Mouse (Mus musculus) CH12.LX (cell line): ENCODE measurements around the gene Rab42. TPM values are rescaled to one million over a fixed set of nuclear protein-coding genes. Genes with fewer than 3 reads are reported as not detected.

Experiments
- DNase-seq: peaks from one replicate; pipeline ENCODE4 v3.0.0-alpha.2; 2013; ENCODE audit errors: extremely low read depth
- H3K27ac ChIP-seq: 2 replicates; pipeline ENCODE4 v1.5.1; 2012; ENCODE audit warnings: low read depth, mild to moderate bottlenecking, control low read depth, moderate library complexity; ENCODE audit not compliant: insufficient read depth
- H3K27me3 ChIP-seq: replicated peaks from 2 replicates; pipeline ENCODE3; 2012; ENCODE audit warnings: inconsistent platforms
- H3K36me3 ChIP-seq, 2 experiments: replicated peaks in 1 of 2; 2 replicates each; pipeline versions ENCODE3 to v1.6.1; 2012; ENCODE audit warnings: inconsistent platforms in 1 of 2, low read length in 1 of 2, mild to moderate bottlenecking in 1 of 2, mixed read lengths in 1 of 2, moderate library complexity in 1 of 2; ENCODE audit not compliant: control insufficient read depth in 1 of 2, insufficient read depth in 1 of 2
- H3K4me1 ChIP-seq, 2 experiments: 2 replicates each; pipeline ENCODE4 v1.6.1; 2012; ENCODE audit warnings: inconsistent platforms in 1 of 2, moderate library complexity in 1 of 2; ENCODE audit not compliant: insufficient read depth in 2 of 2, control insufficient read depth in 1 of 2
- H3K4me2 ChIP-seq: 2 replicates; pipeline ENCODE4 v1.6.1; 2012; ENCODE audit warnings: low read depth, mild to moderate bottlenecking, control low read depth; ENCODE audit not compliant: poor library complexity, insufficient read depth, severe bottlenecking
- H3K4me3 ChIP-seq, 3 experiments: fragments of 150-350 bp in 1 of 3; sonication (generic) in 1 of 3; replicated peaks in 1 of 3; 2 replicates each; pipeline versions ENCODE3 to v1.5.1; 2011 to 2012; ENCODE audit warnings: low read depth in 2 of 3, low read length in 2 of 3, mild to moderate bottlenecking in 2 of 3, moderate library complexity in 2 of 3, control low read depth in 1 of 3, improper control_type of control experiment in 1 of 3, inconsistent platforms in 1 of 3, mixed read lengths in 1 of 3; ENCODE audit not compliant: poor library complexity in 1 of 3
- H3K79me2 ChIP-seq: replicated peaks from 2 replicates; pipeline ENCODE4 v1.6.1; 2012; ENCODE audit warnings: mild to moderate bottlenecking, moderate library complexity; ENCODE audit not compliant: control insufficient read depth, poor library complexity, insufficient read depth, severe bottlenecking; ENCODE audit errors: extremely low read depth
- H3K9ac ChIP-seq: 2 replicates; pipeline ENCODE4 v1.6.1; 2012; ENCODE audit warnings: low read depth, mild to moderate bottlenecking, control low read depth, moderate library complexity; ENCODE audit not compliant: insufficient read depth
- H3K9me3 ChIP-seq: replicated peaks from 2 replicates; pipeline ENCODE3; 2012; ENCODE audit warnings: low read length, inconsistent platforms, mixed read lengths
- CHD1 ChIP-seq: IDR thresholded peaks from 2 replicates; pipeline ENCODE4 v1.6.1; 2012; ENCODE audit warnings: low read depth, low read length, improper control_type of control experiment, inconsistent platforms
- CHD2 ChIP-seq: IDR thresholded peaks from 2 replicates; pipeline ENCODE4 v1.6.1; 2011; ENCODE audit warnings: low read length, improper control_type of control experiment
- CTCF ChIP-seq, 2 experiments: IDR thresholded peaks in 1 of 2; conservative IDR thresholded peaks in 1 of 2; 2 replicates each; pipeline ENCODE4 v1.5.1; 2011 to 2012; ENCODE audit warnings: low read depth in 2 of 2, low read length in 2 of 2, improper control_type of control experiment in 1 of 2, inconsistent platforms in 1 of 2, mild to moderate bottlenecking in 1 of 2, moderate library complexity in 1 of 2
- E2F4 ChIP-seq: IDR thresholded peaks from 2 replicates; pipeline ENCODE4 v1.6.1; 2011; ENCODE audit warnings: low read depth, low read length, improper control_type of control experiment; ENCODE audit not compliant: insufficient replicate concordance
- ELF1 ChIP-seq: IDR thresholded peaks from 2 replicates; pipeline ENCODE4 v1.6.1; 2014; ENCODE audit warnings: low read depth, mild to moderate bottlenecking, inconsistent platforms, low read length, improper control_type of control experiment
- EP300 ChIP-seq: IDR thresholded peaks from 2 replicates; pipeline ENCODE4 v1.6.1; 2011; ENCODE audit warnings: low read length, improper control_type of control experiment
- IRF4 ChIP-seq: IDR thresholded peaks from 2 replicates; pipeline ENCODE4 v1.6.1; 2014; ENCODE audit warnings: low read depth, mild to moderate bottlenecking, inconsistent platforms, low read length, improper control_type of control experiment
- JUN ChIP-seq: IDR thresholded peaks from 2 replicates; pipeline ENCODE4 v1.6.1; 2011; ENCODE audit warnings: low read depth, mild to moderate bottlenecking, low read length, improper control_type of control experiment, moderate library complexity; ENCODE audit not compliant: insufficient read depth
- MAFK ChIP-seq: IDR thresholded peaks from 2 replicates; pipeline ENCODE4 v1.6.1; 2011; ENCODE audit warnings: low read length, improper control_type of control experiment; ENCODE audit not compliant: insufficient replicate concordance
- MAX ChIP-seq: IDR thresholded peaks from 2 replicates; pipeline ENCODE4 v1.6.1; 2011; ENCODE audit warnings: low read length, improper control_type of control experiment
- MAZ ChIP-seq: IDR thresholded peaks from 2 replicates; pipeline ENCODE4 v1.6.1; 2012; ENCODE audit warnings: low read depth, mild to moderate bottlenecking, inconsistent platforms, low read length, improper control_type of control experiment, moderate library complexity
- MEF2A ChIP-seq: IDR thresholded peaks from 2 replicates; pipeline ENCODE4 v1.6.1; 2014; ENCODE audit warnings: low read depth, mild to moderate bottlenecking, inconsistent platforms, low read length, improper control_type of control experiment, borderline replicate concordance
- MXI1 ChIP-seq: IDR thresholded peaks from 2 replicates; pipeline ENCODE4 v1.6.1; 2011; ENCODE audit warnings: mild to moderate bottlenecking, low read depth, low read length, improper control_type of control experiment
- MYC ChIP-seq: IDR thresholded peaks from 2 replicates; pipeline ENCODE4 v1.6.1; 2011; ENCODE audit warnings: low read depth, mild to moderate bottlenecking, improper control_type of control experiment, low read length
- NRF1 ChIP-seq: IDR thresholded peaks from 2 replicates; pipeline ENCODE4 v1.6.1; 2014; ENCODE audit warnings: low read depth, mild to moderate bottlenecking, inconsistent platforms, low read length, improper control_type of control experiment, moderate library complexity
- PAX5 ChIP-seq: IDR thresholded peaks from 2 replicates; pipeline ENCODE4 v1.6.1; 2012; ENCODE audit warnings: low read length, inconsistent platforms, mixed read lengths
- POLR2A ChIP-seq: IDR thresholded peaks from 2 replicates; pipeline ENCODE4 v1.6.1; 2011; ENCODE audit warnings: low read depth, mild to moderate bottlenecking, improper control_type of control experiment, low read length
- RAD21 ChIP-seq: IDR thresholded peaks from 2 replicates; pipeline ENCODE4 v1.6.1; 2011; ENCODE audit warnings: low read depth, mild to moderate bottlenecking, low read length, improper control_type of control experiment, moderate library complexity
- RCOR1 ChIP-seq: conservative IDR thresholded peaks from 2 replicates; pipeline ENCODE4 v1.6.1; 2012; ENCODE audit warnings: low read depth, mild to moderate bottlenecking, inconsistent platforms, low read length, improper control_type of control experiment
- SIN3A ChIP-seq: IDR thresholded peaks from 2 replicates; pipeline ENCODE4 v1.6.1; 2012; ENCODE audit warnings: low read length, improper control_type of control experiment, inconsistent platforms
- TBP ChIP-seq: conservative IDR thresholded peaks from 2 replicates; pipeline ENCODE4 v1.6.1; 2011; ENCODE audit warnings: low read depth, low read length, improper control_type of control experiment
- TCF12 ChIP-seq: IDR thresholded peaks from 2 replicates; pipeline ENCODE4 v1.6.1; 2014; ENCODE audit warnings: low read depth, mild to moderate bottlenecking, inconsistent platforms, low read length, improper control_type of control experiment
- USF1 ChIP-seq: IDR thresholded peaks from 2 replicates; pipeline ENCODE4 v1.6.1; 2014; ENCODE audit warnings: low read depth, mild to moderate bottlenecking, inconsistent platforms, low read length, improper control_type of control experiment
- USF2 ChIP-seq: conservative IDR thresholded peaks from 2 replicates; pipeline ENCODE4 v1.6.1; 2011; ENCODE audit warnings: low read depth, low read length, improper control_type of control experiment
- ZKSCAN1 ChIP-seq: IDR thresholded peaks from 2 replicates; pipeline ENCODE4 v1.6.1; 2012; ENCODE audit warnings: low read depth, inconsistent platforms, low read length, improper control_type of control experiment, borderline replicate concordance
- ZMIZ1 ChIP-seq: IDR thresholded peaks from 2 replicates; pipeline ENCODE4 v1.6.1; 2012; ENCODE audit warnings: low read depth, mild to moderate bottlenecking, inconsistent platforms, low read length, improper control_type of control experiment
- ZNF384 ChIP-seq: IDR thresholded peaks from 2 replicates; pipeline ENCODE4 v1.6.1; 2012; ENCODE audit warnings: low read depth, low read length, improper control_type of control experiment, inconsistent platforms
- dilution Hi-C: fragments of 300-500 bp; cut with MboI; formaldehyde crosslinking; loops from 2 replicates; pipeline ENCODE4 v1.14.3; 2020; ENCODE audit warnings: low sequenced_read_pairs; ENCODE audit not compliant: extremely low pct_unique_long_range_greater_than_20kb, extremely low pct_ligation_motif_present
- in situ Hi-C: fragments of 300-500 bp; cut with MboI; formaldehyde crosslinking; loops from 3 replicates; pipeline ENCODE4 v1.14.3; 2019; ENCODE audit warnings: low sequenced_read_pairs, low pct_ligation_motif_present, low pct_unique_long_range_greater_than_20kb, mixed read lengths
- polyA plus RNA-seq: library from polyadenylated mRNA; unstranded; fragments of >175 nt; gene quantifications from 2 replicates; pipeline ENCODE4 v1.2.1, GENCODE M21; 2012; ENCODE audit warnings: low read depth; ENCODE audit not compliant: insufficient read length
- total RNA-seq, 2 experiments: library from RNA; depleted of rRNA; stranded (reverse); fragments of 300-350 nt in 1 of 2; fragments of >200 nt in 1 of 2; gene quantifications; 2 replicates each; pipeline ENCODE4 v1.2.3; 2012 to 2014

Rab42 gene
- total and polyA plus RNA-seq, 3 experiments: 0.31 to 0.51 TPM; not detected in 1

GRCm38 (mm10) chr4:132311801-132312200 lies 8.6 kb upstream of the Rab42 start (continued):
- TF ChIP-seq MAZ: no peak
- no peak for TF ChIP-seq RCOR1
- 0 out of 2 replicates have a peak, but pooled peaks have one; percentile 36 for TF ChIP-seq E2F4
- no peak for TF ChIP-seq JUN

- dilution Hi-C loops: no loop called here
- peak; percentile 61; the same call in 1 of the 2 replicates for TF ChIP-seq ZNF384
- 0 out of 2 replicates have a peak, but pooled peaks have one; percentile 13 for TF ChIP-seq MXI1
- peak; percentile 33; the same call in 1 of the 2 replicates for TF ChIP-seq POLR2A
- no peak for TF ChIP-seq SIN3A
- no peak for TF ChIP-seq ELF1
- H3K4me3 ChIP-seq: no peak overlapping the region
- peaks cover 16% of the 10 kb centered on the region for H3K79me2 ChIP-seq
- no peak overlapping the region for H3K4me2 ChIP-seq
- peaks cover 33 to 56% of the 10 kb centered on the region in 2 experiments for H3K36me3 ChIP-seq
- H3K4me1 ChIP-seq: peaks cover 0 to 8% of the 10 kb centered on the region in 2 experiments; a peak in 1 of 4 replicates
- H3K9ac ChIP-seq: no peak overlapping the region
- in situ Hi-C loops: loop anchor here (25.0 kb wide), 1 partner anchor 201 kb away; the partner anchor contains the start of gene Sesn2
- H3K9me3 ChIP-seq: no peaks in the 10 kb centered on the region
- no peak for DNase-seq
- H3K27ac ChIP-seq: no peak overlapping the region
- no peaks in the 10 kb centered on the region for H3K27me3 ChIP-seq
Measured at GRCm38 (mm10) chr4:132311209-132311608, 8.0 kb upstream of the Rab42 start.

GRCm38 (mm10) chr4:132309849-132310472 lies 6.8 kb upstream of the Rab42 start:
- Histone ChIP-seq H3K9me3 (no peaks in the 10 kb centered on the region), H3K79me2 (peaks cover 16% of the 10 kb centered on the region), H3K27me3 (no peaks in the 10 kb centered on the region), H3K4me3 (peak overlapping the region; percentile 91 to 97 (median 94)), H3K9ac (peak overlapping the region; percentile 98), H3K36me3 (peaks cover 32 to 48% of the 10 kb centered on the region in 2 experiments), H3K27ac (peak overlapping the region; percentile 45; the same call in 1 of the 2 replicates), H3K4me2 (peak overlapping the region; percentile 71), H3K4me1 (peaks cover 0 to 8% of the 10 kb centered on the region in 2 experiments; a peak in 1 of 4 replicates)
- dilution Hi-C loops: no loop called here
- in situ Hi-C loops: loop anchor here (25.0 kb wide), 1 partner anchor 202 kb away; the partner anchor contains the start of gene Sesn2
- DNase-seq: peak; percentile 82
- TF ChIP-seq ZKSCAN1 (no peak), NRF1 (no peak), CTCF (conservative IDR thresholded peaks at IDR 0.05 in 1 of 2, IDR thresholded peaks at IDR 0.05 in 1 of 2; ENCODE audit: low read depth in 2 of 2, low read length in 2 of 2) (peak; percentile 46 to 67; a peak in 3 of 4 replicates), MAFK (0 out of 2 replicates have a peak, but pooled peaks have one; percentile 32), MXI1 (peak; percentile 54; the same call in 1 of the 2 replicates), ZMIZ1 (peak; percentile 45; the same call in 1 of the 2 replicates), TBP (0 out of 2 replicates have a peak, but pooled peaks have one; percentile 34), IRF4 (no peak), E2F4 (no peak), MYC (peak; percentile 58), MAX (peak; percentile 40; the same call in 1 of the 2 replicates), PAX5 (no peak), ZNF384 (0 out of 2 replicates have a peak, but pooled peaks have one; percentile 10), RAD21 (no peak), MAZ (no peak), USF1 (no peak), TCF12 (no peak), EP300 (no peak), MEF2A (no peak), CHD2 (peak; percentile 24; the same call in 1 of the 2 replicates), CHD1 (no peak), USF2 (no peak), JUN (no peak), ELF1 (no peak)
